Mouse (Mus musculus) limb, embryonic 14.5 days (tissue): Measurements from ENCODE around the gene Nfatc4. TPM values are rescaled to one million over a fixed set of nuclear protein-coding genes. Genes with fewer than 3 reads are reported as not detected.

Source experiments
- ATAC-seq: fragments of 200-750 bp; cut with Nextera tagmentation; 2 replicates; pipeline ENCODE4 v1.8.0; 2017; ENCODE audit warnings: low read depth, moderate number of reproducible peaks, moderate TSS enrichment; ENCODE audit not compliant: low FRiP score
- DNase-seq: peaks from one replicate; pipeline ENCODE4 v3.0.0-alpha.2; 2015; ENCODE audit warnings: low spot score
- H3K27ac ChIP-seq: fragments of 300-500 bp; sonication (generic); replicated peaks from 2 replicates; pipeline ENCODE4 v1.5.1; 2014; ENCODE audit warnings: low read depth, mild to moderate bottlenecking, low read length, moderate library complexity, mixed read lengths
- H3K27me3 ChIP-seq: fragments of 300-500 bp; sonication (generic); 2 replicates; pipeline ENCODE4 v1.6.1; 2014; ENCODE audit warnings: low read length, mixed read lengths; ENCODE audit not compliant: control insufficient read depth, insufficient read depth
- H3K36me3 ChIP-seq: fragments of 300-500 bp; sonication (generic); 2 replicates; pipeline ENCODE4 v1.6.1; 2014; ENCODE audit warnings: mild to moderate bottlenecking, low read length, moderate library complexity, mixed read lengths; ENCODE audit not compliant: control insufficient read depth, insufficient read depth
- H3K4me1 ChIP-seq: fragments of 300-500 bp; sonication (generic); 2 replicates; pipeline ENCODE4 v1.6.1; 2014; ENCODE audit warnings: antibody characterized with exemption, low read length, mixed read lengths; ENCODE audit not compliant: control insufficient read depth, insufficient read depth
- H3K4me2 ChIP-seq: fragments of 300-500 bp; sonication (generic); replicated peaks from 2 replicates; pipeline ENCODE4 v1.6.1; 2014; ENCODE audit warnings: low read depth, mild to moderate bottlenecking, low read length, moderate library complexity; ENCODE audit not compliant: severe bottlenecking
- H3K4me3 ChIP-seq: fragments of 300-500 bp; sonication (generic); replicated peaks from 2 replicates; pipeline ENCODE4 v1.5.1; 2014; ENCODE audit warnings: low read length
- H3K9ac ChIP-seq: fragments of 300-500 bp; sonication (generic); 2 replicates; pipeline ENCODE4 v1.6.1; 2014; ENCODE audit warnings: mild to moderate bottlenecking, low read depth, low read length, moderate library complexity; ENCODE audit not compliant: severe bottlenecking
- H3K9me3 ChIP-seq: fragments of 300-500 bp; sonication (generic); 2 replicates; pipeline ENCODE4 v1.6.1; 2016; ENCODE audit warnings: low read length; ENCODE audit not compliant: control insufficient read depth
- POLR2A ChIP-seq: fragments of 200-500 bp; IDR thresholded peaks from 2 replicates; pipeline ENCODE4 v1.8.0; 2012; ENCODE audit warnings: inconsistent platforms, mild to moderate bottlenecking, moderate library complexity, borderline replicate concordance; ENCODE audit not compliant: insufficient read depth, insufficient read length; ENCODE audit errors: extremely low read depth
- WGBS: fragments of 180-500 bp; shearing (Covaris S2); extraction: QIAGEN DNeasy Blood & Tissue Kit; methylation state at CpG from one replicate; pipeline ENCODE4 v1.1.7; 2014; 5-methylcytosine and 5-hydroxymethylcytosine counted together
- polyA plus RNA-seq, 2 experiments: library from polyadenylated mRNA; depleted of rRNA in 1 of 2; stranded (reverse) in 1 of 2; unstranded in 1 of 2; fragments of >200 nt; fragmentation: Nextera tagmentation in 1 of 2; extraction: Ambion mirVana in 1 of 2; gene quantifications; 2 replicates each; pipeline versions ENCODE4 v1.2.1 to v1.2.3; 2012 to 2014

The Nfatc4 gene
- polyA plus RNA-seq, 2 experiments = 83.5 to 171 TPM

DNA sequence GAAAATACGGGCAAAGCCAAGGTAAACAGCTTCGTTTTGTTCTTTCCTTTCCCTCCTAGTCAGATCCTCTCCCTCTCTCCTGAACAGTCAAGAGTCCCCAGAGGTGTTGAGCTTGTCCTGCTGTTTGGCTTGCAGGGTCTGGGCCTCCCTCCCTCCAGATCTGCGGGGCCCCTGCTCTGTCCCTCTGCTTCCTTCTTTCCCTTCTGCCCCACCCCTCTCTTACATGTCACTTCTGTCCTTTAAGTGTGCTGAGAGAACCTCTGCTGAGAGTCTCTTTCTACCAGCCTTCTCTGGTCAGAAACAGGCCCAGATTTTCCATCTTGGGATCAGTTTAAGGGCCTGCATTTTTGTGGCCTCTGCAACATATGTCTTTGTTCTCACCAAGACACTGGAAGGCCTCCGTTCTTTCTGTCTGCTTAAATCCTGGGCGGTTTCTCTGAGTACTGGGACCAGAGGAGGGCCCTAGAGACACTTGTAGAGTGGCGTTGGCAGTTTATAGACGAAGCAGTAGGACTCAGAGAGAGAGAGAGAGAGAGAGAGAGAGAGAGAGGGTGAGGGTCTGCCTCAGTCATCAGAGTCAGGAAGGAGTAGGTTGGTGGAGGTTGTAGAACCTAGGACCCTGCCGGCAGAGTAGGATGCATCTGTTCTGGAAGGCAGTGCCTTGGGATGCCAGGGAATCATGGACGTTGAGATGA lies 31.6 kb downstream of the Nfatc4 start:
- DNase-seq (no peak), ATAC-seq (no peak)
- H3K27me3 ChIP-seq = no peaks in the 10 kb centered on the region
- peak overlapping the region; percentile 75 for H3K9ac ChIP-seq
- H3K27ac ChIP-seq = peak overlapping the region; percentile 96
- H3K36me3 ChIP-seq = peaks cover 20% of the 10 kb centered on the region
- no peaks in the 10 kb centered on the region for H3K9me3 ChIP-seq
- TF ChIP-seq POLR2A = no peak
- peak overlapping the region; percentile 95 for H3K4me2 ChIP-seq
- H3K4me1 ChIP-seq = peaks cover 43% of the 10 kb centered on the region
- WGBS = 0% methylated on average over 9 of the region's 9 CpGs
- H3K4me3 ChIP-seq = peak overlapping the region; percentile 66

DNA sequence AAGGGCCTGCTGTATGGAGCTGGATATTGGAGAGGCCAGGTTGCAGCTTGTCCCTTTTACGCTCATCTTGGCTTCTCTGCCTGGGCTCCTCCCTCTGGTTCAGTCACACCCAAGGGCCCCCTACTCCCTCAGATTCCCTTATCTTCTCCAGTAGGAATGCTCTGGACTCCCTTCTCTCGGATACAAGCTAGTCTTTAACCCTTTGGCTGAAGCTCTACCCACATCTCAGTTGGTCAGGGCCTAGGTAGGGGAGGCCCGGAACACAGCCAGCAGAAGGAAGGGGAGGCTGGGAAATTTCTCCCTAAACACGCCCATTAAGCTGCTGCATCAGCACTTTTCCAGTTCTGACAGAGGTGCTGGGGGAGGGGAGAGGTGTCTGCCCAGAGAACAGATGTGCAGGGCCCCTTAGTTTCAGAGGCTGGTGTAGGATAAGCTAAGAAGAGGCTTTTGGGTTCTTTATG lies 32.2 kb downstream of the Nfatc4 start:
- Histone ChIP-seq H3K4me2 (peak overlapping the region; percentile 95), H3K4me1 (peaks cover 43% of the 10 kb centered on the region), H3K9me3 (no peaks in the 10 kb centered on the region), H3K9ac (peak overlapping the region; percentile 75), H3K27ac (peak overlapping the region; percentile 96), H3K27me3 (no peaks in the 10 kb centered on the region), H3K4me3 (peak overlapping the region; percentile 66), H3K36me3 (peaks cover 22% of the 10 kb centered on the region)
- WGBS = 0% methylated on average over 4 of the region's 4 CpGs
- TF ChIP-seq POLR2A = no peak
- DNase-seq = peak; percentile 93
- ATAC-seq = peak; percentile 60

DNA sequence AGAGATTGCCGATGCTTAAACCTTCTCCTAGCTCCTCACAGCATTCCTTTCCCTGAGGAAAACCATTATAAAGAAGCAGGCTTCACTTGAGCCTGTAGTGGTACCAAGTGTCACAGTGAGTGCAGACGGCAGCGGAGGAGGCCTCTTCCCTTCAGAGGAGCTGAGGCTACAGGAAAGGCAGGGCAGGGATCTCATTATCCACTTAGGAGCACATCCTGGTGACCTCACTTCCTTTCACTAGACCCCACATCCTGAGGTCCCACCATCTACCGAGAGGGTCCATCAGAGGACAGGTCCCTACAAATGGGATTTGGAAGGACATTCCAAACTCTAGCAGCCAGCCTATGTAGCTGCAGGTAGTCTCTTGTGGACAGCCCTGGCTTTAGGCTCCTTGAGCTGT lies 34.6 kb downstream of the Nfatc4 start:
- Histone ChIP-seq H3K4me1 (peaks cover 39% of the 10 kb centered on the region), H3K4me2 (peak overlapping the region; percentile 95), H3K9ac (peak overlapping the region; percentile 28; the same call in 1 of the 2 replicates), H3K27me3 (no peaks in the 10 kb centered on the region), H3K36me3 (peaks cover 22% of the 10 kb centered on the region), H3K27ac (no peak overlapping the region), H3K9me3 (no peaks in the 10 kb centered on the region), H3K4me3 (peak overlapping the region; percentile 11)
- 44% methylated on average over 4 of the region's 4 CpGs for WGBS
- no peak for TF ChIP-seq POLR2A
- no peak for DNase-seq
- no peak for ATAC-seq

DNA sequence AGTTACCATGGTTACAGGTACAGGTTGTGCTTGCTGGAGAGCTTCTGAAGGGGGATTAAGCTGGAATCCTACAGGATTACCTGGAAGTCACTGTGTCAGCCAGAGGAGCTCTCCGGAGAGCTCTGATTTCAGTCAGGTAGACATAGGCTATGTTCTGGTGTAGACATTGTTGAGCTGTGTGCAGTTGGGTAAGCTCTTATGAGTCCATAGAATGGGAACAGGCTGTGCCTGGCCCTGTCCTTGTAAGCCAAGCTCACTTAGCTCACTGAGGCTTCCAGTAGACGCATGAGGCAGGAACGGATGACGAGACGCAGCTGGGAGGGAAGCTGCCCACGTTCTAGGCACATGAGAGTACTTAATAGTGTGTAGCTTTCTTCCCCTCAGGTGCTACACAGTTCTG lies 39.2 kb downstream of the Nfatc4 start:
- Histone ChIP-seq H3K4me3 (no peak overlapping the region), H3K27me3 (no peaks in the 10 kb centered on the region), H3K4me1 (peaks cover 27% of the 10 kb centered on the region), H3K27ac (0 out of 2 replicates have a peak overlapping the region, but pooled peaks have one; percentile 26), H3K9ac (no peak overlapping the region), H3K36me3 (peaks cover 60% of the 10 kb centered on the region), H3K9me3 (no peaks in the 10 kb centered on the region), H3K4me2 (no peak overlapping the region)
- DNase-seq = no peak
- WGBS = 47% methylated on average over 6 of the region's 6 CpGs
- TF ChIP-seq POLR2A = no peak
- no peak for ATAC-seq

DNA sequence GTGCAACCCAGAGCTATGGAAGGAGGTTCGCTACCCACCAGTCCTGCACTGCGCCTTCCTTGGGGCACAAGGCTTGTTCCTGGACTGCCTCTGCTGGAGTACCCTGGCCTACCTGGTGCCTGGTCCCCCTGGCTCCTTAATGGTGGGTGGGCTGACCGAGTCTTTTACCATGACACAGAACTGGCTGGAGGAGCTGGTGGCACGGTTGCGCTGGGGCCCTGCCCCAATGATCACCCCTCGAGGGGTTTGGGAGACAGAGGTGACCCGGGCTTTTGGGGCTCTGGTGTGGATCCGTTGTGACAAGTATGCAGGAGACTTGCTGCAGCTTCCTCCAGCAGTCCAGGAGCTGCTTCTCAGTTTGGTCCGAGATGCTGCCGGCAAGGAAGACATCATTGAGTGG lies 40.0 kb downstream of the Nfatc4 start:
- no peak for DNase-seq
- H3K36me3 ChIP-seq = peaks cover 61% of the 10 kb centered on the region
- no peak overlapping the region for H3K9ac ChIP-seq
- ATAC-seq = no peak
- no peak overlapping the region for H3K27ac ChIP-seq
- H3K27me3 ChIP-seq = no peaks in the 10 kb centered on the region
- H3K4me2 ChIP-seq = no peak overlapping the region
- no peaks in the 10 kb centered on the region for H3K9me3 ChIP-seq
- no peak overlapping the region for H3K4me3 ChIP-seq
- TF ChIP-seq POLR2A = no peak
- 96% methylated on average over 10 of the region's 10 CpGs for WGBS
- H3K4me1 ChIP-seq = peaks cover 19% of the 10 kb centered on the region

DNA sequence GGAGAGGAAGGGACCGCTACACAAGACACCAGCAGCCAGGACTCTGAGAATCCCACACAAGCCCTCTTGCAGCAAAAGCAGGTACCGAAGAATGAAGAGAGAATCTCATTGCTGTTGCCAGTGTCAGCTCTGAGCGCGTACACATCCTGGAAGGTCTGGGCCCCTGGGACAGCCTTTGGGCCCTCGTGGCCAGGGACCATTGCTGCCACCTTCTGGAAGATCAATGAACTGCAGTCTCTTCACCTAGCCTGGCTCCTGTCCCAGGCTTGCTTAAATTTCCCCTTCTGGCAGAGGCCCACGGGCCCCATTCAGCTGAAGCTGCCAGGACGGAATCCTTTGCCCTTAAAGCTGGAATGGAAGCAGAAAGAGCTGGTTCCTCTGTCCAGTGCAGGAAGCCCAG lies 40.8 kb downstream of the Nfatc4 start:
- Histone ChIP-seq H3K27ac (no peak overlapping the region), H3K4me2 (no peak overlapping the region), H3K9ac (no peak overlapping the region), H3K9me3 (no peaks in the 10 kb centered on the region), H3K36me3 (peaks cover 64% of the 10 kb centered on the region), H3K4me1 (peaks cover 17% of the 10 kb centered on the region), H3K4me3 (no peak overlapping the region), H3K27me3 (no peaks in the 10 kb centered on the region)
- DNase-seq (peak; percentile 84), ATAC-seq (peak; percentile 76)
- TF ChIP-seq POLR2A = no peak
- 21% methylated on average over 7 of the region's 7 CpGs for WGBS
